Mouse (Mus musculus) myocyte (in vitro differentiated cells): ENCODE results near the gene Ptgr2. TPM values are rescaled to one million over a fixed set of nuclear protein-coding genes. Genes with fewer than 3 reads are reported as not detected.
"Not testable (repeated sequence)": the region's sequence is repeated elsewhere in the genome, so short reads cannot be mapped to it uniquely, and the experiment has no call there.

Source experiments
- H3K27me3 ChIP-seq: one replicate; pipeline ENCODE4 v1.6.1; 2011; ENCODE audit not compliant: control insufficient read depth, insufficient read depth, insufficient read length
- H3K36me3 ChIP-seq: one replicate; pipeline ENCODE4 v1.6.1; 2011; ENCODE audit not compliant: control insufficient read depth, insufficient read depth
- H3K4me2 ChIP-seq: one replicate; pipeline ENCODE4 v1.6.1; 2011; ENCODE audit warnings: low read depth, control low read depth
- H3K4me3 ChIP-seq: one replicate; pipeline ENCODE4 v1.5.1; 2011; ENCODE audit warnings: mild to moderate bottlenecking, control low read depth, moderate library complexity
- H3K79me2 ChIP-seq: one replicate; pipeline ENCODE4 v1.6.1; 2011; ENCODE audit not compliant: control insufficient read depth, insufficient read depth
- H3ac ChIP-seq: one replicate; pipeline ENCODE4 v1.6.1; 2011; ENCODE audit not compliant: control insufficient read depth, insufficient read length
- CEBPB ChIP-seq: IDR thresholded peaks from 2 replicates; pipeline ENCODE4 v1.6.1; 2011; ENCODE audit warnings: mild to moderate bottlenecking, moderate library complexity; ENCODE audit not compliant: poor library complexity, insufficient read depth, severe bottlenecking
- E2F4 ChIP-seq: IDR thresholded peaks from one replicate; pipeline ENCODE4 v1.6.1; 2011; ENCODE audit warnings: mild to moderate bottlenecking, control low read depth, moderate library complexity; ENCODE audit not compliant: insufficient read depth
- MAX ChIP-seq: IDR thresholded peaks from one replicate; pipeline ENCODE4 v1.6.1; 2011; ENCODE audit warnings: low read depth, mild to moderate bottlenecking, control low read depth
- MYOD1 ChIP-seq, 3 experiments: IDR thresholded peaks; one replicate each; pipeline ENCODE4 v1.6.1; 2011; ENCODE audit warnings: control low read depth in 2 of 3, low read depth in 2 of 3, mild to moderate bottlenecking in 2 of 3, moderate library complexity in 1 of 3; ENCODE audit not compliant: insufficient read length in 2 of 3, control insufficient read depth in 1 of 3
- MYOG ChIP-seq, 3 experiments: IDR thresholded peaks; one replicate each; pipeline ENCODE4 v1.6.1; 2011; ENCODE audit warnings: control low read depth in 2 of 3, low read depth in 2 of 3, mild to moderate bottlenecking in 2 of 3; ENCODE audit not compliant: insufficient read length in 2 of 3, control insufficient read depth in 1 of 3, insufficient read depth in 1 of 3
- POLR2A ChIP-seq: IDR thresholded peaks from one replicate; pipeline ENCODE4 v1.6.1; 2011; ENCODE audit warnings: low read depth, mild to moderate bottlenecking, control low read depth, moderate library complexity; ENCODE audit not compliant: insufficient read length
- POLR2AphosphoS2 ChIP-seq: IDR thresholded peaks from one replicate; pipeline ENCODE4 v1.6.1; 2011; ENCODE audit warnings: low read depth, control low read depth; ENCODE audit not compliant: insufficient read length
- REST ChIP-seq: IDR thresholded peaks from one replicate; pipeline ENCODE4 v1.6.1; 2011; ENCODE audit warnings: mild to moderate bottlenecking, control low read depth, moderate library complexity; ENCODE audit not compliant: insufficient read depth, insufficient read length
- SRF ChIP-seq: IDR thresholded peaks from one replicate; pipeline ENCODE4 v1.6.1; 2011; ENCODE audit warnings: low read depth; ENCODE audit not compliant: control insufficient read depth, insufficient read length
- TCF12 ChIP-seq: IDR thresholded peaks from one replicate; pipeline ENCODE4 v1.6.1; 2011; ENCODE audit warnings: mild to moderate bottlenecking, control low read depth; ENCODE audit not compliant: poor library complexity, insufficient read depth, severe bottlenecking
- TCF3 ChIP-seq: IDR thresholded peaks from one replicate; pipeline ENCODE4 v1.6.1; 2011; ENCODE audit warnings: low read depth, control low read depth; ENCODE audit not compliant: insufficient read length
- USF1 ChIP-seq: IDR thresholded peaks from one replicate; pipeline ENCODE4 v1.6.1; 2011; ENCODE audit warnings: low read depth, mild to moderate bottlenecking, control low read depth, moderate library complexity
- polyA plus RNA-seq: library from polyadenylated mRNA; unstranded; fragments of >200 nt; fragmentation: generic; extraction: Trizol; gene quantifications from one replicate; pipeline ENCODE4 v1.2.1, GENCODE M21; 2012; ENCODE audit warnings: missing spikeins

Ptgr2 gene
- polyA plus RNA-seq: 40.4 TPM

- peak within 1 kb of the TSS; percentile 23 for H3ac ChIP-seq
- peak within 1 kb of the TSS; percentile 63 for H3K4me3 ChIP-seq
- H3K36me3 ChIP-seq: no peaks in the 10 kb centered on the region
- peak within 1 kb of the TSS; percentile 88 for H3K4me2 ChIP-seq
- peaks cover 12% of the 10 kb centered on the region for H3K79me2 ChIP-seq
- H3K27me3 ChIP-seq: no peaks in the 10 kb centered on the region
- TF ChIP-seq CEBPB (no peak), POLR2A (peak; percentile 90), POLR2AphosphoS2 (peak; percentile 94), MYOD1 (IDR thresholded peaks at IDR 0.05; ENCODE audit: control insufficient read depth in 1 of 3, insufficient read length in 2 of 3, low read depth in 2 of 3) (peak in 2 of 3 experiments; percentile 26 to 55), MYOG (IDR thresholded peaks at IDR 0.05; ENCODE audit: control insufficient read depth in 1 of 3, insufficient read depth in 1 of 3, insufficient read length in 2 of 3, low read depth in 2 of 3) (peak in 2 of 3 experiments; percentile 44 to 57), MAX (no peak), USF1 (peak; percentile 57)
Measured at GRCm38 (mm10) chr12:84284885-84285592, at the start of gene Ptgr2. TSS of gene Ptgr2 (plus strand) at chr12:84285232.

DNA sequence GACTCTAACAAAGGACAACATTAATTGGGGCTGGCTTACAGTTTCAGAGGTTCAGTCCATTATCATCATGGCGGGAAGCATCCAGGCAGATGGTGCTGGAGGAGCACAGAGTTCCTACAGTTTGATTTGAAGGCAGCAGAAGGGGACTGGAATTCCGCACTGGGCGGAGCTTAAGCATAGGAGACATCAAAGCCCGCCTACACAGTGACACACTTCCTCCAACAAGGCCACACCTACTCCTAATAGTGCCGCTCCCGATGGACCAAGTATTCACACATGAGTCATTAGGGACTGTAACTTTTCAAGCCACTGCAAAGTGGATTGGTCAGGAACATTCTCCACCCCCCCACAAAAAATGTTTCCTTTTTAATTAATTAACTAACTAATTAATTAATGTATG is 49.5 kb upstream of the Ptgr2 start:
- Histone ChIP-seq H3K36me3 (no peaks in the 10 kb centered on the region), H3K27me3 (no peaks in the 10 kb centered on the region), H3K4me2 (no peak overlapping the region), H3ac (no peak overlapping the region), H3K79me2 (no peaks in the 10 kb centered on the region), H3K4me3 (no peak overlapping the region)
- TF ChIP-seq MYOD1 (IDR thresholded peaks at IDR 0.05; ENCODE audit: control insufficient read depth in 1 of 3, insufficient read length in 2 of 3, low read depth in 2 of 3): no peak
- TF ChIP-seq MAX: no peak
- TF ChIP-seq E2F4: no peak
- no peak for TF ChIP-seq REST
- TF ChIP-seq POLR2A: no peak
- no peak for TF ChIP-seq TCF3
- no peak for TF ChIP-seq USF1
- no peak for TF ChIP-seq POLR2AphosphoS2

DNA sequence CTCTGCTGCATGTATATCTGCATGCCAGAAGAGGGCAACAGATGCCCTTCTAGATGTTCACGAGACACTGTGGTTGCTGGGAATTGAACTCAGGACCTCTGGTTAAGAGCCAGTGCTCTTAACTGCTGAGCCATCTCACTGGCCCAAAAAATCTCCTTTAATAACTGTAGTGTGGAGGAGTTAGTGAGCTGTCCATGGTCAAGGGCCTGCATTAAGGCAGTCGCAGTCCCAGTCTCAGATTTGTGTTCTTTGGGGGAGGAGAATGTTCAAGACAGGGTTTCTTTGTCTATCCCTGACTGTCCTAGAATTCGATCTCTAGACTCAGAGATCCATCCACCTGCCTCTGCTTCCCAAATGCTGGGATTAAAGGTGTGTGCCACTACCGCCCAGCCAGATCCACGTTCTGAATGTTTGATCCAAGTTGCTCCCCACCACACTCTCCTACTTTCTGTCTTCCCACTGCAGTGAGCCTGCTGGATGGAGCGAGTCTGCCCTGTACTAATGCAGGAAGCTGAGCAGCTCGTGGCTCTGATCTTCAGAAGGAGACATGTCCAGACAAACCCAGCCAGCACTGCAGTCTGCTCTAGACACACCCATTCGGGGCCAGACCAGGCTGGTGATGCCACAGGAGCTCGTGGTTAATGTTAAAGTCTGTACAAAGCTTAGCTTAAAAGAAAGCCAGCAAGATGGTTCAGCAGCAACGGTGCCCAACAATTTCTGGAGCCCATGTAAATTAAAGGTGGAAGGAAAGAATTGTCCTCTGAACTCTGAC is 48.9 kb upstream of the Ptgr2 start:
- Histone ChIP-seq H3K4me2 (peak overlapping the region; percentile 25), H3ac (no peak overlapping the region), H3K27me3 (no peaks in the 10 kb centered on the region), H3K79me2 (no peaks in the 10 kb centered on the region), H3K36me3 (no peaks in the 10 kb centered on the region), H3K4me3 (no peak overlapping the region)
- TF ChIP-seq TCF3 (no peak), CEBPB (no peak), SRF (no peak), E2F4 (no peak), REST (no peak), POLR2AphosphoS2 (no peak), USF1 (no peak), MAX (no peak), MYOG (IDR thresholded peaks at IDR 0.05; ENCODE audit: control insufficient read depth in 1 of 3, insufficient read depth in 1 of 3, insufficient read length in 2 of 3, low read depth in 2 of 3) (no peak), TCF12 (no peak), POLR2A (no peak), MYOD1 (IDR thresholded peaks at IDR 0.05; ENCODE audit: control insufficient read depth in 1 of 3, insufficient read length in 2 of 3, low read depth in 2 of 3) (no peak)

- H3ac ChIP-seq, H3K27me3 ChIP-seq, H3K79me2 ChIP-seq, H3K4me2 ChIP-seq, H3K4me3 ChIP-seq, H3K36me3 ChIP-seq: not testable (repeated sequence)
Measured at GRCm38 (mm10) chr12:84237036-84237435, 48.0 kb upstream of the Ptgr2 start.

- Histone ChIP-seq H3K4me3 (no peak overlapping the region), H3ac (no peak overlapping the region), H3K36me3 (no peaks in the 10 kb centered on the region), H3K79me2 (no peaks in the 10 kb centered on the region), H3K4me2 (no peak overlapping the region), H3K27me3 (no peaks in the 10 kb centered on the region)
- TF ChIP-seq TCF3 (no peak), USF1 (no peak), TCF12 (no peak), REST (no peak), MYOD1 (IDR thresholded peaks at IDR 0.05; ENCODE audit: control insufficient read depth in 1 of 3, insufficient read length in 2 of 3, low read depth in 2 of 3) (no peak), POLR2AphosphoS2 (no peak), MAX (no peak), POLR2A (no peak), SRF (no peak), E2F4 (no peak)
Measured at GRCm38 (mm10) chr12:84243076-84243770, 41.8 kb upstream of the Ptgr2 start.
